Mouse (Mus musculus) cerebellum, adult 11 months (tissue): ENCODE measurements around the gene Pde4c.

Experiments
- DNase-seq: peaks from one replicate; pipeline ENCODE4 v3.0.0; 2022

Gene Pde4c

DNA sequence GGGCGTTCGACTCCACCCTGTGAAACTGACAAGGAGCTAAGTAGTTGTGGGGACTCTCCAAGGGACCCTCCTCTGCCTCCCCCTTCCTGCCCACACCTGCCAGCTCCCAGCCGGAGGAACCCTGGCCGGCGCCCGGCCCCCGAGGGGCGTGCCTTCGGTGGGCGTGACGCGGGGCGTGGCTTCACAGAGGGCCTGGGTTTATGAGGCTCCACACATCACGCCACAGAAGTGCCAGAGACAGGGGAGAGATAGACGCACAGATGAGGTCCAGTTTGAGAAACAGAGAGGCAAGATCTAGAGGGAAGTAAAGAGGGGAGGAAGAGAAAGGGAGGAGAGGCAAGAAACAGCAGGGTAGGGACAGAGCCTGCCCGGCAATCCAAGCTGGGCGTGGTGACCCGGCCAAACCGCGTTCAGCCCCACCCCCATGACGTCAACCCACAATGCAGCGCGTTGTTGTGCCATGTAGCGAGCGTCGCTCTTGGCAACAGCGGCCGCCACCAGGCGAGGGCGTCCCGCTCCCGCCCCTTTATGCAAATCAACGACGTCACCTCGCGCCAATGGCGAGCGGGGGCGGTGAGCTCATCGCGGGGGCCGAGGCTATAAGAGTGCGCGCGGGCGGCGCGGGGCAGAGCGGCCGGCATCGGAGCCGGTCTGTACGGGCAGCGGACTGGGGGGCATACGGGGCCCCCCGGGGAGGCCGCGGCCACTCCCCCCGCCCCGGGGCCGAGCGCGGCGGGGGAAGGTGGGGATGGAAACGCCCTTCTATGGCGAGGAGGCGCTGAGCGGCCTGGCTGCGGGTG lies 25.0 kb upstream of the Pde4c start, which contains the start of gene Jund:
Gene Jund, plus strand, starts transcription at position 640 of the 800 bp plus-strand sequence.
- peak; percentile 99 for DNase-seq

DNA sequence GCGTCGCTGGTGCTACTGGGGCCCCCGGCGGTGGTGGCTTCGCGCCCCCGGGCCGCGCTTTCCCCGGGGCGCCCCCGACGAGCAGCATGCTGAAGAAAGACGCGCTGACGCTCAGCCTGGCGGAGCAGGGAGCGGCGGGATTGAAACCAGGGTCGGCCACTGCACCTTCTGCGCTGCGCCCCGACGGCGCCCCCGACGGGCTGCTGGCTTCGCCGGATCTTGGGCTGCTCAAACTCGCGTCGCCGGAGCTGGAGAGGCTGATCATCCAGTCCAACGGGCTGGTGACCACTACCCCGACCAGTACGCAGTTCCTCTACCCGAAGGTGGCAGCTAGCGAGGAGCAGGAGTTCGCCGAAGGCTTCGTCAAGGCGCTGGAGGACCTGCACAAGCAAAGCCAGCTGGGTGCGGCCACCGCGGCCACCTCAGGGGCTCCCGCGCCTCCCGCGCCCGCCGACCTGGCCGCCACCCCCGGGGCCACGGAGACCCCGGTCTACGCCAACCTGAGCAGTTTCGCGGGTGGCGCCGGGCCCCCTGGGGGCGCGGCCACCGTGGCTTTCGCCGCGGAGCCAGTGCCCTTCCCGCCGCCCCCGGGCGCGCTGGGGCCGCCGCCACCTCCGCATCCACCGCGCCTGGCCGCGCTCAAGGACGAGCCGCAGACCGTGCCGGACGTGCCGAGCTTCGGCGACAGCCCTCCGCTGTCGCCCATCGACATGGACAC lies 24.2 kb upstream of the Pde4c start:
- DNase-seq = peak; percentile 72

DNA sequence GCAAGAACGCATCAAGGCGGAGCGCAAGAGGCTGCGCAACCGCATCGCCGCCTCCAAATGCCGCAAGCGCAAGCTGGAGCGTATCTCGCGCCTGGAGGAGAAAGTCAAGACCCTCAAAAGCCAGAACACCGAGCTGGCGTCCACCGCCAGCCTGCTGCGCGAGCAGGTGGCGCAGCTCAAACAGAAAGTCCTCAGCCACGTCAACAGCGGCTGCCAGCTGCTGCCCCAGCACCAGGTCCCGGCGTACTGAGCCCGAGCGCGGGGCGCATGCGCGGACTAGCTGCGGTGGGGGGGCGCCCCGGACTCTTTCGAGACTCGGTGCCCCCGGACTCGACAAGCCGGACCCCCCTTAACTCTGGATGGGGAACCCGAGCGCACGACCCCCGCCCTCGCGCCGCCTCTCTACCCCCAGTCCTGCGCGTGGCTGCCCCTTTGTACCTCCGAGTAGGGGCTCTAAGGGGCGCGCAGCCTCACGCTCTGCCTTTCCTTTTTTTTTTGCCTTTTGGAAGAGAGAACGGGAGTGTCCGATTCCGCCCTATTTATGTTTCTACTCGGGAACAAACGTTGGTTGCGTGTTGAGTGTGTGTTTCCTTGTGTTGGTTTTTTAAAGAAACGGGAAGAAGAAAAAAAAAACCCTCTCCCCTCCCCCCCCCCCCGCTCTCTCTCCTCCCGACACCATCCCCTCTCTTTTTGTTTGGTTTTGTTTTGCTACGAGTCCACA lies 23.5 kb upstream of the Pde4c start:
- DNase-seq = peak; percentile 89

DNA sequence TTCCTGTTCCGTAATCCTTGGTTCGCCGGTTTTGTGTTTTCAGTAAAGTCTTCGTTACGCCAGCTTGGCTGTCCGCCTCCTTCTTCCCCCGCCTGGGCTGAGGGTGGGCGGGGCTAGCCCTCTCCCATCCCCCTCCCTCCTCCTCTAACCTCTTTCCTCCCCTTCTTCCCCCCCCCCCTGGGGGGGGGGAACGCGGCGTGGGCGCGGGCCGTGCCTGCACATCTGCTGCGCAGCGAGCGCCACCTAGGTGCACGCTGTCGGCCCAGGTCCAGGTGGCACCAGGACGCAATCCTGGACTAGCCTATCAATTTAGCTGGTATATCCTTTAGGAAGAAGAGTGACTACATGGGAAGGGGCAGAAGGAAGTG lies 23.0 kb upstream of the Pde4c start:
- peak; percentile 86 for DNase-seq

DNA sequence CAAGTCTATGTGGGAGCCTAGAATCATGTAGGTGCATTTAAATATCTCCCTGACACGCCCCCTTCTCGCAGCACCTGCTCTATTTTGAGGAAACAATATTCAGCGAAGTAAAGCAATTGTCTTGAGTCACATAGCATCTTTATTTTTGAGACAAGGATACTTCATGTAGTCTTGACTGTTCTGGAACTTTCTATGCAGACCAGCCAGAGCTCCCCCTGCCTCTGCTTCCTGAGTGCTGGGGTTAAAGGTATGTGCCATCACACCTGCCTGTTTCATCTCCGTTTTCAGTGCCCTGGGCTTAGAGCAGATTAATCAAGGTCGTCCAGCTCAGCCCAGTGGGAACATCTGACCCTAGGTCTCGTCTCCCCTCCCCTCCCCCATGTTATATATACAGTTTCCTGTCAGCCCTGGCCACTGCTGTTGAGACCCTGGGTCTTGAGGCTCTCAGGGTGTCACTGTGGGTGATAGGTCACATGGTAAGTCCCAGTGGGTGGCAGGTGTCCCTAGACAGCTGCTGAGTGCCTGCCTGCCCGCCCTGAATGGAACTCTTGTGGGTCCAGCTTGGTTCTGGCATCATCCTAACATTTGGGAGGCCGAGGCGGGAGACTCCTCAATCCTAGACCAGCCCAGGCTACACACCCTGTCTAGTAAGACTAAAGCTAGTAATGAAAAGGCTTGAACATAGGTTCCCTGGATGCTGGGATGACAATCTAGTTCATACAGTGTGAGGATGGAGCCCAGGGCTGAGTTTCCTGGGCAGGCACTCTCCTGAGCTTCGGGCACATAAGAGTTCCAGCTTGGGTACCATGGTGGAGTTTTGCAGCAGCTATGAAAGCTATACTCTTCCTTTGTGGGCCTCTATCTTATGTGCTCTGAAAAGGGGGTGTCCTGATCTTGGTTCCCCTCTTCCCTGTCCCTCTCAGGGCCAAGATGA lies 22.2 kb upstream of the Pde4c start:
- DNase-seq = no peak

DNA sequence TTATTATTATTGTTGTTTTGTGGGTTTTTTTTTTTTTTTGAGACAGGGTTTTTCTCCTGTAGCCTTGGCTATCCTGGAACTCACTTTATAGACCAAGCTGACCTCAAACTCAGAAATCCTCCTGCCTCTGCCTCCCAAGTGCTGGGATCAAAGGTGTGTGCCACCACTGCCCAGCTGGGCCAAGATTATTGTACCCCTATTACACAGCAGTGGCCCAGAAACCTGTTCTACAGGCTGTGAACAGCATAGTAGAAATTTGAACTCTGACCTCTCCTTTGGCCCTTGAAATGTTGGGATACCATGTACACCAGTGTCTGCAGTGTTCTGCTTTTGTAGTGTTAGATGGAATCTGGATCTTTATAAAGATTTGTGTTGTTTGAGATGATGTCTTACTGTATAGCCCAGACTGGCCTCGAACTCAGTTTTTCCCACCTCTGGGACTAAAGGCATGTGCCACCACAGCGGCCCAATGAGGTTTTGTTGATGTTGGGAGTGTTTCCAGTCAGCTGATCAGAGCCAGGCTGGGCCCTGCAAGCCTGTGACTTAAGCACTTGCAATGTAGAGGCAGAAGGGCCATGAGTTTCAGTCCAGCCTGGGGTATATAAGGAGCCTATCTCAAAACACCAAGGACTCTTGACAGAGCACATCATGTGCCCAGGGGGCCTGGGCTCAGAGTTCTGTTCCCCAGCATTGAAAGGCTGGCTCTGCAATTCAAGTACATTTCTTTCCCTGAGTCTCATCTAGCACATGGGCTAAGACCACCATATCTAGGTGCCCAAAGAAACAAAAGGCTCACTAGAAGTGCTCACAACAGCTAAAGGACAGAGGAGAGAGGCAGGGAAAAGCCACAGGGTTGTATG lies 21.3 kb upstream of the Pde4c start:
- no peak for DNase-seq

DNA sequence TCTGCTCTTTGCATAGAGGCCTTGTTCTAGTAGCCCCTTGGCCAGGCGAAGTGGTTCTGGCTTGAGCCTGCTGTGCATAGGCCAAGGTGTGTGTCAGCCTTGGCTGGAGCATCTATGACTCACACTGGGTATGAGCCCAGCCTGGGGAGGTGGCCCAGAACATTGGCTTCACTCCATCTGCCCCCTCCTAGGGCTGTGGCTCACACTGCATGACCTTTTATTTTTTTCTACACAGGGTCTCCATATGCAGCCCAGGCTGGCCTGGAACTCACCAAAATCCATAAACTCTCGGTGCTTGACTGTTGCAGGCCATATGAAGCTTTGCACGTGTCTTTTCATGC lies 20.7 kb upstream of the Pde4c start:
- DNase-seq = peak; percentile 86

DNA sequence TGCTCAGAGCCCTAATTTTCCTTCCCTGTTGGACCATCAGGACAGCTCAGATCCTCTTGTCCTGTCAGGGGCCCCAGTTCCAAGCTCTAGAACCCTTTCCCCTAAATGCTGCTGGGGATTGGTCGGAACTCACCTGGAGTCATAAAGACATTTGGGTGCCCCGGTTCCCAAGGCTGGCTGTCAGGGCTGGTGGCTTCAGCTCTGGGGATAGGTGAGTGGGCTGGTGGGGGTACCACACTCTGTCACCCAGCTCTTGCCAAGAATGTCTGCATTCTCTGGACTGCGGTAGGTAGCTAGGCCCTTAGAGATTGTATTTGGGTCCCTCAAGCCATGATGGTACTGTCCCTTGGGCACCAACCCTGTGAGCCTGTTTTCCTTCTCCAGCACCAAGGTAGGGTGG lies 20.2 kb upstream of the Pde4c start, which contains the start of gene Iqcn:
Gene Iqcn, plus strand, starts transcription at position 171 of the 400 bp plus-strand sequence.
- no peak for DNase-seq

DNA sequence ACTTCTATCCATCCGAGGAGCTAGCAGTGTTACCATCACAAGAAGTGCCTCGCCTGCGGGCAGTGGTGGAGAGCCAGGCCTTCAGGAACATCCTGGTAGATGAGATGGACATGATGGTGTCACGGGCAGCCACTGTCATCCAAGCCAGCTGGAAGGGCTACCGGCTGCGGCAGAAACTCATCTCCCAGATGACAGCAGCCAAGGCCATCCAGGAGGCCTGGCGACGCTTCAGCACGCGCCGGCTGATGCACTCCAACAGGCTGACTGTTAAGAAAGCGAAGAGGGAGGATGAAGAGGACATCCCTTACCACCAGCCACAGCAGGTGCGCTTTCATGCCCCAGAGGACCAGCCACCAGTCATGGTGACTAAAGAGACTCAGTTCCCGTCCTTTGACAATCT lies 15.2 kb upstream of the Pde4c start:
- no peak for DNase-seq

DNA sequence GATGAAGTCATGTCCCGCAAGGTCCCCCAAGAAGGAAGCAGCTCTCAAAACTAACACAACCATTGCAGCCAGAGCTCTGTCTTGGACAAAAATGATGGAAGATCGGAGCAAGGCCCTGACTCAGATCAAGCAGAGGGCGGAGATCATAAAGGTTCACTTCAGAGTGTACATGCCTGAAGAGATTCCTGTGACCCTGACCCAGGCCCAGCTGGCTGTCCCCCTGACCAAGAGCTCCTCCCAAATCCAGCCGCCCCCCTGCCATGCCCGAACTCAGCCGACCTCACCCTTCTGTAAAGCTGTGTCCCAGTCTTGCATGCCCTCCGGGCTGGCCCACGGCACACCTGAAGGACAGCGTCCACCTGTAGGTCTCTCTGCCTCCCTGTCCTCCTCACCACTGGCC lies 13.7 kb upstream of the Pde4c start:
- no peak for DNase-seq

DNA sequence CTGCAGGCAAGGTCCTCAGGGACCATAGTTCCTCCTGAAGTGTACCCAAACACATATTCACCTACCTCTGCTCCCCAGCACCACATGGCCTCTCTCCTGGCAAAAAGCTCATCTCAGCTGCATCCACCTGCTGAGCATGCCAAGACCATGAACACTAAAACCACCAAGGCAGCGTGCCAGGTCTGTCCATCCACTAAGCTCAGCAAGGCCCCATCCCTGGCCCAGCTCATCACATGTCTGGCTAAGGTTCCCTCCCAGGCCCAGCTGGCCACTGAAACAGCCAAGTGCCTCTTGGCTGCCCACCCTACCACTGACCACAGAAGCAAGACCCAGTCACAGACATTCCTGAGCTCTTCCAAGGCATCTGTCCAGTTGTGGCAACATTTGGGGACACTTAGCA lies 13.2 kb upstream of the Pde4c start:
- DNase-seq = no peak

DNA sequence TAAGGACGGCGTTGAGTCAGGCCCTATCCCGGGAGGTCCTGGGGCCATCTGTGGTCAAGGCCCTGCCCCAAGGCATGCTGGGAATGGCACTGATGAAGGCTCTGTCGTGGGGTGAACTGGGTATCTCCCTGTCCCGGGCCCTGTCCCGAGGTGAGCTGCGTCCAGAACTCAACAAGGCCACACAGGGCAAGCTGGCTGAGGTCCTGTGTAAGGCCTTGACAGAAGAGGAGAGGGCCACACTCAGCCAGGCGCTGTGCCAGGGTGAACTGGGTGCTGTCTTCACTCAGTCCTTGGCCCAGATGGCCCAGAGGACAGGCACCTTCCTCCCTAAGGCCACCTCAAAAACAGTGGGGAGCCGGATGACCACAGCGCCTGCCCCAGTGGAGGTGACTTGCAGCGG lies 12.5 kb upstream of the Pde4c start:
- DNase-seq = no peak

DNA sequence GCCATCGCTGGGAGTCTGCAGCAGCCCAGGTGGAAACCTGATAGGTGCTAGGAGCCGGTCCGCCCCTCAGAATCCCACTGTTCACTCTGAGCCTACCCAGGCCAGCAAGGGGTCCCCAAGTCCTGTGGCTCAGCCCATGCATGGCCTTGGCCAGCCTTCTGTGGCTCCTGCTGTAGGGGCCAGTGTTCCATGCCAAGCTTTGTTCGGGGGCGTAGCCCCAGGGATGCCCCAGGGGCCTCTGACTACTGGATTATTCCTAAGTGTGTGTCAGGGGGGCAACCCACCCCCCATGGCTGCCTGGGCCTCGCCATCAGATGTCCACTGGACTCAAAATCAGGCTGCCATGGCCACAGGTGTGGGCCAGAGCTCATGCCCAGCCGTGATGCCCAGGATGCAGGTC lies 9.5 kb upstream of the Pde4c start:
- DNase-seq = no peak

DNA sequence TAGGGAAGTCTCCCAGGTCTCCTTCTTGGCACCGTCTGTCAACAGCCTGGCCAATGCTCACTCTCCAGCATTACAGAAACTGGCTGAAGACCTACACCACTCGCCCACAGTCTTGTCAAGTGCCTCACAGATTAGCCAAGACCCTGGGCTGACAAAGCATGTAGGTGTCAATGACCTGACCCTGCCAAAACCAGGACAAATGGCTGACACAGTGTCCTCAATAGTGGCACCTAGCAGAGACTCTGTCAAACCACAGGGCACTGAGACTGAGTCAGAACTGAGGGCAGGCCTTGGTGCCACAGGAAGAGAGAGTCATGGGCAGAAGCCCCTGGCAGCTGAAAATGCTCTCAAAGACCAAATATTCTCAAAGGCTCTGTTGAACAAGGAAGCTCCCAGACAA lies 8.4 kb upstream of the Pde4c start:
- no peak for DNase-seq

DNA sequence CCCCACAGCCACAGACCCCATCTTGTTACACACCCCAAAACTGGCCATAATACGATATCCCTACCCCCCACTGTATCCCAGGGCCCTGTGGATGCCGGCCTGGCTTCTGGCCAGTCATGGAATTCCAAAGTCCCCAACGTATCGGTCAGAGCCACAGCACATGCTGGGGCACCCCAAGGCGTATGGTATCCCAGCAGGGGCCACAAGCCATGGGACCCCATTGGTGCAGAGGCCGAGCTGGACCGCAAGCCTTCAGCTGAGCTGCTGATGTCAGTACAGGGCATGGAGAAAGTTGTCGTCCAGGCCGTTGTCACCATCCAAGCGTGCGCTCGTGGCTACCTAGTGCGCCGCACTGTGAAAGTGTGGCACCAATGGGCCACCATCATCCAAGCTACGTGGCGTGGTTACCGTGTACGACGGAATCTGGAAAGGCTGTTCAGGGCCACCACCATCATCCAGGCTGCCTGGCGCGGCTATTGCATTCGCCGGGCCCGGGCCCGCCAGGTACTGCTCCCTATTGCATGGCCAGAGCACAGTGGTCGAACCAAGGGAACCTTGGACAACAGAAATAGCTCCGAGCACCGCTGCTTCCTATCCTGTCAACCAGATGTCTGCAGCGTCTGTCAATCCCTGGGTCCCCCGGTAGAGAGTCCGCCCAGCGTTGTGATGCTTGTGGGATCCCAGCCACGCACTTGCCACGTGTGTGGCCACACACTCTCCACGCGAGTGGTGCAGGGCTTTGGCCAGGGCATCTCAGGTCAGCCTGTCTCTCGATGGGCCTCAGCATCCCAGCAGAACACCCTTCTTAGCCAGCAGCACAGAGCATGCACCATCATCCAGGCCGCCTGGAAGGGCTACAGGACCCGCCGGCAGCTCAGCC lies 6.8 kb upstream of the Pde4c start:
- no peak for DNase-seq

DNA sequence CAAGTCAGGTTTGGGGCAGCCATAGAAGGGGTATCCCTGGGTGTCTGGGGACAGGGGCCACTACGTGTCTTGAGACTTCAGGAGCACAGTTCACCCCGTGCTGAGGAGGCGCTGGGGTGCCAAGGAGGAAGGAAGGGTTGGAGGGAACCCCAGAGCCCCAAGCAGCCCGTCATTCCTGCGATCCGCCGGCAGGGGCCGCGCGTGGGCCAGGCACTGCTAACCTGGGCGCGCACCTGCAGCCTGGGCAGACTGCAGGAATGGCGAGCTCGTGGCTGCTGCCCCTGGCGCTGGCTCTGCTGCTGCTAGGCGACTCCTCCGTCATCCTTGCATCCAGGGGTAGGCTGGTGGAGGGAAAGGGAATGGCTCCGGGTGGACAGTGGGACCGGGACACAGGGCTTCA lies 5.2 kb upstream of the Pde4c start, which contains the start of gene Gm3336:
Gene Gm3336, plus strand, starts transcription at position 247 of the 400 bp plus-strand sequence.
- peak; percentile 72 for DNase-seq

DNA sequence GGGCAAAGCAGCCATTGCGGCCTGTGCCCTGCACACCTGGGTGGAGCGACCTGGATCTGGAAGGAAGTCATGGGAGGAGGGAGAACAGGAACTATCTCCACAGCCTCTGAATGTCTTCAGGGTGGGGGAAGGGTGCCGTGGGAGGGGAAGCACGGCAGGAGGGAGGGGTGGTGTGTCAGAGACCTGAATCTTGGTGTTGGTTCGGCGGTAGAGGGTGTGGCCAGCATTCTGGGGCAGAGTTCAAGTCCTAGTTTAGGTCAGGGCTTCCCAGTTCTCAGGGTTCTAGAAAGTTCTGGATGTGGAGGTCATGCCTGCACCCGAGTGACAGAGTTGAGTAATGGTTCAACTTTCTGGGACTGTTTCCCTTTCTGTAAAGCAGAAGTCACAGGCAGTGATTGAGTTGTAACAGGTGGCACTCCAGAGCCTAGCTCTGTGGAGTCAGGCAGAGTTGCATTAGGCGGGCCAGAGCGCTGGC lies 3.7 kb upstream of the Pde4c start:
- DNase-seq = no peak

DNA sequence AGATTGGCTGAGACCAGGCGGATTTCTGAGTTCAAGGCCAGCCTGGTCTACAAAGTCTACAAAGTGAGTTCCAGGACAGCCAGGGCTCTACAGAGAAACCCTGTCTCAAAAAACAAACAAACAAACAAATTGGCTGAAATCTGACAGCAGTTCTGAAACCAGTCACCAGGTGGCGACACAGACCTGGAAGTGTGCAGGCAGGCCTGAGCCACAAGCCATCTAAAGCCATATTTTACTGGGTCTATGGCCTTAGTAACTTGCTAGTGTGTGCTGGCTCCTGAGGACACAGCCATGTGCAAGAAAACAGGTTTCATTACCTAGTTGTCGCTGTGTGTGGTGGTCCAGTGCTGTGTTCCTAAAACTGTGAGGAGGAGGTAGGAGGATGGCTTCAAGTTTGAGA lies 2.8 kb upstream of the Pde4c start:
- DNase-seq = peak; percentile 71

DNA sequence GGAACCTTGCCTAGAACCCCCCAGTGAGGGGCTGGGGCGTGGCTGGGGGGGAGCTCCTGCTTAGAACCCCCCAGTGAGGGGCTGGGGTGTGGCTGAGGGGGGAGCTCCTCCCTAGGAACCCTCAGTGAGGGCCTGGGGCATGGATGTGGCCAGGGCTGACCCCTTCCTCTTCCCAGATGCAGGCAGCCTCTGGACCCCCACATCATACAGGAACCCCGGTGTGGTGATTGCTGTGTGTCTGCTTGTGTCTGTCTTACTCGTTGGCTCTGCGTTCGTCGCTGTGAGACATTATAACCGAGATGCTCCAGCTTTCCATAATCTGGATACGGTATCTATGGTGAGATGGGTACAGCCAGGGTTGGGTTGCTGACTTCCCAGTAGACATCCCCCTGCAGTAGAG lies 1.9 kb upstream of the Pde4c start:
- DNase-seq = no peak

DNA sequence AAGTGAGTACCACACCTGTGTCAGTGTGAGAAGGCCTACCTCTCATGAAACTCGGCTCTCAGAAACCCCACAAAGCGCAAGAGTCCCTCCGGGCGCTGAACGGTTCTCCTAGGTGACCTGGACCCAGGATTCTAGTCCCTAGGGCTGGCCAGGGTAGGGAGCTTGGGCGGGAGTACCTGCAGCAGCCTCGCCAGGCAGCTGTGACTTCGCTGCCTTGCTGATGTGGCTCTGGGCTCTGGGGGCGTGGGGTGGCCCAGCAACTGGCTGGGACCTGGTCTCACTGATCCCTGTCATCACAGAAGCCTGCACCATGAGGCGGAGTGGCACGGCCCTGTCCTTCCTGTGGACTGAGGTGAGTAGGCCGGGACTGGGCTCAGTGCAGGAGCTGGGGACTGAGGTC lies 696 bp downstream of the Pde4c start:
- no peak for DNase-seq
